Mouse (Mus musculus) lung, embryonic 16.5 days (tissue): Measurements from ENCODE around the gene Gdap1l1. TPM values are rescaled to one million over a fixed set of nuclear protein-coding genes. Genes with fewer than 3 reads are reported as not detected.

ENCODE experiments used
- ATAC-seq: fragments of 200-750 bp; cut with Nextera tagmentation; 2 replicates; pipeline ENCODE4 v1.8.0; 2017; ENCODE audit warnings: low read depth, mild to moderate bottlenecking, moderate library complexity
- H3K27ac ChIP-seq: fragments of 300-500 bp; sonication (generic); 2 replicates; pipeline ENCODE4 v1.5.1; 2014; ENCODE audit warnings: mild to moderate bottlenecking, control low read depth, low read length
- H3K27me3 ChIP-seq: fragments of 300-500 bp; sonication (generic); 2 replicates; pipeline ENCODE4 v1.6.1; 2014; ENCODE audit warnings: low read depth, low read length, mixed read lengths; ENCODE audit not compliant: control insufficient read depth, insufficient read depth
- H3K36me3 ChIP-seq: fragments of 300-500 bp; sonication (generic); 2 replicates; pipeline ENCODE4 v1.6.1; 2014; ENCODE audit warnings: low read length; ENCODE audit not compliant: control insufficient read depth, insufficient read depth
- H3K4me1 ChIP-seq: fragments of 300-500 bp; sonication (generic); replicated peaks from 2 replicates; pipeline ENCODE4 v1.6.1; 2014; ENCODE audit warnings: low read length, mixed read lengths; ENCODE audit not compliant: control insufficient read depth, insufficient read depth
- H3K4me2 ChIP-seq: fragments of 300-500 bp; sonication (generic); 2 replicates; pipeline ENCODE4 v1.6.1; 2014; ENCODE audit warnings: low read depth, low read length, control low read depth
- H3K4me3 ChIP-seq: fragments of 300-500 bp; sonication (generic); 2 replicates; pipeline ENCODE4 v1.5.1; 2014; ENCODE audit warnings: mild to moderate bottlenecking, low read length, control low read depth
- H3K9ac ChIP-seq: fragments of 300-500 bp; sonication (generic); 2 replicates; pipeline ENCODE4 v1.6.1; 2014; ENCODE audit warnings: low read length, control low read depth
- H3K9me3 ChIP-seq: fragments of 300-500 bp; sonication (generic); 2 replicates; pipeline ENCODE4 v1.6.1; 2016; ENCODE audit warnings: low read length; ENCODE audit not compliant: control insufficient read depth
- WGBS: fragments of 180-500 bp; shearing (Covaris S2); extraction: QIAGEN DNeasy Blood & Tissue Kit; methylation state at CpG from one replicate; pipeline ENCODE4 v1.1.7; 2014; 5-methylcytosine and 5-hydroxymethylcytosine counted together
- polyA plus RNA-seq: library from polyadenylated mRNA; unstranded; fragments of >200 nt; fragmentation: Nextera tagmentation; extraction: Ambion mirVana; gene quantifications from 2 replicates; pipeline ENCODE4 v1.2.1, GENCODE M21; 2015

Gdap1l1 gene
- polyA plus RNA-seq, 1 experiment from 2014 or later, result 0.92 TPM

GRCm38 (mm10) chr2:163464562-163464961, 26.3 kb downstream of the Gdap1l1 start:
- Histone ChIP-seq H3K9ac (no peak overlapping the region), H3K27me3 (no peaks in the 10 kb centered on the region), H3K4me1 (no peaks in the 10 kb centered on the region), H3K27ac (no peak overlapping the region), H3K36me3 (peaks cover 9% of the 10 kb centered on the region), H3K4me2 (no peak overlapping the region), H3K9me3 (no peaks in the 10 kb centered on the region), H3K4me3 (no peak overlapping the region)
- no peak for ATAC-seq
- 47% methylated on average over 6 of the region's 6 CpGs for WGBS

DNA sequence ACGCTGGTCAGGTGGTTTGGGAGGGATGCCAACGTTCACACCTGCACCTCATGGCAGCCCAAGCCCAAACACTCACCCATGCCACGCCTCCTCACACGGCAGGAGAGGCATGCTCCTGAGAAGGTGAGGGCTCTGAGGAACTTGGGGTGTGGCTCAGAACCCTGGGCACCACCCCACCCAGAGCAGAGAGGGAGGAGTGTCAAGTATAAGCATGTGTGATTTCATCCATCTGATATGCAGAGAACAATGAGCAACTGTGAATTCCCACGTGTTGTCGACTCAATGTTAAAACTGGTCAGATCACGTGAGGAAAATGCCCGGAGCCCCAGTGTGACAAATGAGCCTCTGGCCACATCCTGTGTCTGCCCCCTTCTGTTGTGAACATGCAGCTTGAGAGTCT, 28.5 kb downstream of the Gdap1l1 start:
- H3K27me3 ChIP-seq, result no peaks in the 10 kb centered on the region
- peaks cover 7% of the 10 kb centered on the region; the same call in 1 of the 2 replicates for H3K4me1 ChIP-seq
- WGBS, result 38% methylated on average over 8 of the region's 8 CpGs
- no peak overlapping the region for H3K4me2 ChIP-seq
- H3K9me3 ChIP-seq, result no peaks in the 10 kb centered on the region
- peaks cover 9% of the 10 kb centered on the region for H3K36me3 ChIP-seq
- H3K4me3 ChIP-seq, result no peak overlapping the region
- ATAC-seq, result peak; percentile 87
- H3K27ac ChIP-seq, result no peak overlapping the region
- H3K9ac ChIP-seq, result no peak overlapping the region

DNA sequence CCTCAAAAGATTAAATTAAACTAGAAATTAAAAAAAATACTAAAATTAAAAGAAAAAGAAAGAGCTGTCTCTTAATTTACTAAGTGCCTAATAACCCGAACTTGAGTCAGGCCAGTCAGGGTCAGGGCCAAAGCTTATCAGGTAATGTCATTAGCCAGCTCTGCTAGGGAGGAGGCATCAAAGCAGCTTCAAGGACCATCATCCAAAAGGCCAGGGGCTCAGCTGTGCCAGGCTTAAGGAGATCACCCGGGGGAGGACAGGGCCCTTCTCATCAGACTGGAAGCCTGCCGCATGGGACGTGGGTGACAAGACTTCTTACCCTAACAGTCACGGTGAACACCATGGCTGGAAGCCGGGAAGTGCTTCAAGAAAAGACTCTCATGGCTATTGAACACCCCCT, 29.3 kb downstream of the Gdap1l1 start:
- 86% methylated on average over 6 of the region's 6 CpGs for WGBS
- peaks cover 8% of the 10 kb centered on the region; the same call in 1 of the 2 replicates for H3K4me1 ChIP-seq
- no peak overlapping the region for H3K4me2 ChIP-seq
- peaks cover 9% of the 10 kb centered on the region for H3K36me3 ChIP-seq
- no peak overlapping the region for H3K27ac ChIP-seq
- no peak overlapping the region for H3K9ac ChIP-seq
- no peaks in the 10 kb centered on the region for H3K27me3 ChIP-seq
- ATAC-seq, result no peak
- H3K4me3 ChIP-seq, result no peak overlapping the region
- no peaks in the 10 kb centered on the region for H3K9me3 ChIP-seq

DNA sequence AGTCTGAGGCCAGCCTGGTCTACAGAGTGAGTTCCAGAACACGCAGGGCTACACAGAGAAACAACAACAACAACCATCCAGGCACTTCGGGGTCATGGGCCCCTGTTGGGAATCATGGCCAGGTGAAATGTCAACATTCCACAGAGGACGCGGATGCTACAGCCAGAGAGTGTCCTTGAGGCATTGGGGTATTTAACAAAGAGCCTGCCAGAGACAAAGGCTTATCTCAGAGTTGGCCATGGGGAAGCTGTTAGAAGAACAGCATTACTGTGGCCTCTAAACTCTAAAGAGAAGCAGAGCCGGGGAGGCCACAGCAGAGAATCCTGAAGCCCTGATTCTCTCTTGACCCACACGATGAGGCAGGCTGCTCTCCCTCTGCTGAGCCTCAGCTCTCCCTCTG, 30.6 kb downstream of the Gdap1l1 start:
- WGBS, result 85% methylated on average over 6 of the region's 6 CpGs
- ATAC-seq, result no peak

GRCm38 (mm10) chr2:163469711-163470110, 31.4 kb downstream of the Gdap1l1 start:
- ATAC-seq, result no peak
- H3K4me3 ChIP-seq, result no peak overlapping the region
- no peak overlapping the region for H3K27ac ChIP-seq
- H3K9ac ChIP-seq, result no peak overlapping the region
- H3K4me1 ChIP-seq, result peaks cover 8% of the 10 kb centered on the region; the same call in 1 of the 2 replicates
- H3K9me3 ChIP-seq, result no peaks in the 10 kb centered on the region
- H3K27me3 ChIP-seq, result no peaks in the 10 kb centered on the region
- H3K4me2 ChIP-seq, result no peak overlapping the region
- 90% methylated on average over 15 of the region's 15 CpGs for WGBS
- peaks cover 9% of the 10 kb centered on the region for H3K36me3 ChIP-seq

More for the DNA sequence above, 30.6 kb downstream of the Gdap1l1 start:
- Histone ChIP-seq H3K9ac (no peak overlapping the region), H3K9me3 (no peaks in the 10 kb centered on the region), H3K4me1 (peaks cover 8% of the 10 kb centered on the region; the same call in 1 of the 2 replicates), H3K27ac (no peak overlapping the region), H3K4me2 (no peak overlapping the region), H3K4me3 (no peak overlapping the region), H3K27me3 (no peaks in the 10 kb centered on the region), H3K36me3 (peaks cover 9% of the 10 kb centered on the region)

DNA sequence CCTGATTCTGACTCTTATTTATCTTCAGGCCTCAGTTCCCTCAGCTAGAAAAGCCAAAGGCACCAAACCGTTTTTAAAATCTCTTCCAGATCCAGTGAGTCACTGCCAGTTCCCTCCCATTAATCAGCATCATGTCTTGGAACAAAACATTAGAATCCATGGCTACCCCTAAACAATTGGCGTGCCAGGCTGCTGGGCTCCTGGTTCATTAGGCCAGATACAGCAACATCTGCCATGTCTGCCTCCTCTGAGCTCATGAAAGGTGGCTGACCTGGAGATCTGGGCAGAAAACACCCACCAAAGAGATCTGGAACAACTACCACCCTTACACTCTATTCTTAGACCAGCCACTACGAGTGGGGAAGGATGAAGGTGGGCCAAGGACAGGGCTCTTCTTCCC, 32.9 kb downstream of the Gdap1l1 start:
- ATAC-seq, result no peak
- H3K27ac ChIP-seq, result no peak overlapping the region

GRCm38 (mm10) chr2:163471710-163472465, 33.6 kb downstream of the Gdap1l1 start:
- Histone ChIP-seq H3K4me2 (peak overlapping the region; percentile 78), H3K9ac (peak overlapping the region; percentile 80), H3K4me1 (peaks cover 8% of the 10 kb centered on the region; the same call in 1 of the 2 replicates), H3K4me3 (peak overlapping the region; percentile 85), H3K9me3 (no peaks in the 10 kb centered on the region), H3K27me3 (no peaks in the 10 kb centered on the region), H3K36me3 (peaks cover 9% of the 10 kb centered on the region), H3K27ac (no peak overlapping the region; the same call in 1 of the 2 replicates)
- WGBS, result 2% methylated on average over 35 of the region's 36 CpGs
- no peak; the same call in none of the 2 replicates for ATAC-seq

More for the DNA sequence above, 32.9 kb downstream of the Gdap1l1 start:
- Histone ChIP-seq H3K4me2 (peak overlapping the region; percentile 78), H3K4me1 (peaks cover 8% of the 10 kb centered on the region; the same call in 1 of the 2 replicates), H3K27me3 (no peaks in the 10 kb centered on the region), H3K4me3 (0 out of 2 replicates have a peak overlapping the region, but pooled peaks have one; percentile 85), H3K9me3 (no peaks in the 10 kb centered on the region), H3K9ac (no peak overlapping the region), H3K36me3 (peaks cover 9% of the 10 kb centered on the region)
- WGBS, result 74% methylated on average over 3 of the region's 3 CpGs

- H3K9ac ChIP-seq, result peak within 1 kb of the TSS; percentile 80
- H3K4me2 ChIP-seq, result peak within 1 kb of the TSS; percentile 78
- H3K4me1 ChIP-seq, result peaks cover 8% of the 10 kb centered on the region; the same call in 1 of the 2 replicates
- H3K27ac ChIP-seq, result no peak within 1 kb of the TSS; the same call in 1 of the 2 replicates
- H3K36me3 ChIP-seq, result peaks cover 9% of the 10 kb centered on the region
- H3K4me3 ChIP-seq, result peak within 1 kb of the TSS; percentile 85
- H3K9me3 ChIP-seq, result no peaks in the 10 kb centered on the region
- under 1% methylated on average over 20 of the region's 30 CpGs for WGBS
- H3K27me3 ChIP-seq, result no peaks in the 10 kb centered on the region
- peak; percentile 96 for ATAC-seq
Measured at GRCm38 (mm10) chr2:163472466-163472851, 34.2 kb downstream of the Gdap1l1 start, which contains the start of gene Fitm2. TSS of gene Fitm2 (minus strand) at chr2:163472629.

- Histone ChIP-seq H3K9me3 (no peaks in the 10 kb centered on the region), H3K27me3 (peaks cover 19% of the 10 kb centered on the region), H3K4me1 (peaks cover 3% of the 10 kb centered on the region; the same call in 1 of the 2 replicates), H3K36me3 (no peaks in the 10 kb centered on the region), H3K4me2 (no peak overlapping the region), H3K27ac (no peak overlapping the region), H3K9ac (no peak overlapping the region), H3K4me3 (no peak overlapping the region)
- ATAC-seq, result no peak
- 46% methylated on average over 18 of the region's 18 CpGs for WGBS
Measured at GRCm38 (mm10) chr2:163480191-163480825, 42.0 kb downstream of the Gdap1l1 start.
